Mouse (Mus musculus): ENCODE results near the gene Hspbap1.

DNA sequence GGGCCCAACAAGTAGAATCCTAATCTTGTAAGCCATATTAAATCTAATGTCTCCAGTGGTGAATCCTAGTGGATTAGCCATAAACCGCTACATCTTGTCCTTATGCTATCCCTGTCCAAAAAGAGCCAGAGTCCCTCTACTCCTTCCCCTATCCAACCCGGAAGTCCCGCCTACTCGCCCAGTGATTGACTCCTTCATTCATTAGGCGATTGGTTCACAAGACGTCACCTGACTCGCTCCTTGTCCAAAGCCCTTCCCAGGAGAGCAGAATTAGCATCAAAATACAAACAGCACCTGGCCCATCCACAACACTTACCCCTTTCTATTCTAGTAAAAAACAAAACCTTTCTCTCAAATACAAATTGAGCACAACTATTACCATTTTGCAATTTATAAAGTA lies 59.8 kb downstream of the Hspbap1 start:
- TF ChIP-seq POLR2A (IDR thresholded peaks at IDR 0.05; ENCODE audit: control insufficient read depth, low read depth, low read length) (no peak), CTCF (IDR thresholded peaks at IDR 0.05; ENCODE audit: control insufficient read depth, insufficient read depth, insufficient replicate concordance, low read depth, low read length) (no peak)
